Comparison of ENCODE assay signal across 15 mouse cellular contexts in genomic region chr17:47703556-47703955, GRCm38 (mm10). TPM values are rescaled to one million over a fixed set of nuclear protein-coding genes. Genes with fewer than 3 reads are reported as not detected.
DNase-seq lines count a peak whose midpoint lies in the region; ATAC-seq and TF ChIP-seq lines count a peak whose summit lies in the region.
"Had no signal": no experiment of that assay in that cellular context is flagged by ENCODE, and none has a peak within 500 bp of the region (broad histone marks: within the 10 kb centered on the region; RNA-seq: fewer than 3 reads in every experiment).

No protein-coding gene starts in this region.

- H3K4me1 ChIP-seq in forebrain, embryonic 10.5 days: peaks cover 25% of the 10 kb centered on the region
- H3K4me1 ChIP-seq in forebrain, embryonic 16.5 days (replicated peaks; ENCODE audit: control insufficient read depth, insufficient read depth, low read length): no peaks in the 10 kb centered on the region
- H3K4me1 ChIP-seq in kidney, embryonic 14.5 days (ENCODE audit: control insufficient read depth, insufficient read depth, low read length): peaks cover 6% of the 10 kb centered on the region; the same call in 1 of the 2 replicates
- peaks cover 10% of the 10 kb centered on the region for H3K4me1 ChIP-seq in testis, adult 2 months (ENCODE audit: control insufficient read depth, insufficient read depth, low read length)
- no peaks in the 10 kb centered on the region for H3K4me1 ChIP-seq in neural tube, embryonic 11.5 days (ENCODE audit: control insufficient read depth, insufficient read depth, low read length)
- H3K4me1 ChIP-seq: hindbrain, embryonic 15.5 days; liver, embryonic 12.5 days had no signal

- no peak for DNase-seq in forebrain, embryonic 10.5 days (ENCODE audit: extremely low spot score, low spot score)
- no peak for DNase-seq in kidney, adult 18-20 months
- DNase-seq in testis, postnatal 10 days (ENCODE audit: low spot score): no peak
- DNase-seq in neural tube, embryonic 11.5 days (ENCODE audit: low spot score): no peak
- no peak for DNase-seq in right cerebral cortex, adult 18-20 months
- DNase-seq: cerebellum, postnatal 25 days; heart, adult 18-20 months; kidney, adult 2 months; kidney, postnatal 36 days had no signal

- no peak overlapping the region for H3K4me2 ChIP-seq in forebrain, embryonic 16.5 days (ENCODE audit: low read length)
- no peak overlapping the region for H3K4me2 ChIP-seq in kidney, embryonic 14.5 days (replicated peaks; ENCODE audit: low read depth, low read length)
- H3K4me2 ChIP-seq in neural tube, embryonic 11.5 days (ENCODE audit: low read depth): no peak overlapping the region
- H3K4me2 ChIP-seq: hindbrain, embryonic 15.5 days; liver, embryonic 12.5 days had no signal

- no peak for TF ChIP-seq POLR2A in testis, adult 2 months (IDR thresholded peaks at IDR 0.05; ENCODE audit: control insufficient read depth, low read depth, low read length)

- WGBS in forebrain, embryonic 10.5 days: 30% methylated on average over 20 of the region's 20 CpGs
- WGBS in forebrain, embryonic 16.5 days: 29% methylated on average over 19 of the region's 20 CpGs
- 31% methylated on average over 18 of the region's 20 CpGs for WGBS in kidney, embryonic 14.5 days
- WGBS in neural tube, embryonic 11.5 days: 18% methylated on average over 20 of the region's 20 CpGs

- peak overlapping the region; percentile 20 for H3K4me3 ChIP-seq in forebrain, embryonic 10.5 days
- no peak overlapping the region for H3K4me3 ChIP-seq in forebrain, embryonic 16.5 days (replicated peaks; ENCODE audit: low read length)
- H3K4me3 ChIP-seq in kidney, embryonic 14.5 days (ENCODE audit: low read length): no peak overlapping the region
- H3K4me3 ChIP-seq in testis, adult 2 months (ENCODE audit: control insufficient read depth, low read depth, low read length): peak overlapping the region; percentile 60
- no peak overlapping the region for H3K4me3 ChIP-seq in neural tube, embryonic 11.5 days (ENCODE audit: low read depth, low read length)
- H3K4me3 ChIP-seq: hindbrain, embryonic 15.5 days; liver, embryonic 12.5 days had no signal

- H3K9me3 ChIP-seq in forebrain, embryonic 10.5 days: no peaks in the 10 kb centered on the region
- H3K9me3 ChIP-seq in forebrain, embryonic 16.5 days (ENCODE audit: control insufficient read depth, low read length): no peaks in the 10 kb centered on the region
- H3K9me3 ChIP-seq in kidney, embryonic 14.5 days (ENCODE audit: control insufficient read depth, low read length): no peaks in the 10 kb centered on the region
- no peaks in the 10 kb centered on the region for H3K9me3 ChIP-seq in neural tube, embryonic 11.5 days (ENCODE audit: control insufficient read depth, low read length)
- H3K9me3 ChIP-seq: hindbrain, embryonic 15.5 days; liver, embryonic 12.5 days had no signal

- no peak for TF ChIP-seq CTCF in testis, adult 2 months (IDR thresholded peaks at IDR 0.05; ENCODE audit: control insufficient read depth, insufficient read depth, insufficient replicate concordance, low read depth, low read length)

- 0 out of 2 replicates have a peak overlapping the region, but pooled peaks have one; percentile 58 for H3K27ac ChIP-seq in forebrain, embryonic 10.5 days
- H3K27ac ChIP-seq in forebrain, embryonic 16.5 days (ENCODE audit: low read length): no peak overlapping the region
- no peak overlapping the region for H3K27ac ChIP-seq in kidney, embryonic 14.5 days (ENCODE audit: low read depth, low read length)
- no peak overlapping the region for H3K27ac ChIP-seq in testis, adult 2 months (ENCODE audit: control insufficient read depth, insufficient read depth, low read depth, low read length)
- no peak overlapping the region for H3K27ac ChIP-seq in neural tube, embryonic 11.5 days (ENCODE audit: low read depth, low read length)
- H3K27ac ChIP-seq: hindbrain, embryonic 15.5 days; liver, embryonic 12.5 days had no signal

- ATAC-seq in forebrain, embryonic 16.5 days: no peak
- ATAC-seq in kidney, embryonic 14.5 days (ENCODE audit: low FRiP score, low TSS enrichment): no peak
- no peak for ATAC-seq in neural tube, embryonic 11.5 days (ENCODE audit: insufficient read depth, low FRiP score, low TSS enrichment)
- ATAC-seq: forebrain, embryonic 14.5 days; liver, embryonic 12.5 days had no signal

- peaks cover 50% of the 10 kb centered on the region for H3K27me3 ChIP-seq in forebrain, embryonic 10.5 days (ENCODE audit: poor library complexity, severe bottlenecking)
- H3K27me3 ChIP-seq in forebrain, embryonic 16.5 days (replicated peaks; ENCODE audit: control insufficient read depth, insufficient read depth, low read length): no peaks in the 10 kb centered on the region
- peaks cover 3% of the 10 kb centered on the region; the same call in 1 of the 2 replicates for H3K27me3 ChIP-seq in kidney, embryonic 14.5 days (ENCODE audit: control insufficient read depth, insufficient read depth, low read length)
- H3K27me3 ChIP-seq in testis, adult 2 months (ENCODE audit: control insufficient read depth, insufficient read depth, low read length): no peaks in the 10 kb centered on the region
- peaks cover 7% of the 10 kb centered on the region; the same call in 1 of the 2 replicates for H3K27me3 ChIP-seq in neural tube, embryonic 11.5 days (ENCODE audit: control insufficient read depth, insufficient read depth, low read length)

- H3K9ac ChIP-seq in forebrain, embryonic 16.5 days (replicated peaks; ENCODE audit: low read depth, low read length): no peak overlapping the region
- H3K9ac ChIP-seq in kidney, embryonic 14.5 days (ENCODE audit: low read depth, low read length): 0 out of 2 replicates have a peak overlapping the region, but pooled peaks have one; percentile 12
- peak overlapping the region; percentile 18; the same call in 1 of the 2 replicates for H3K9ac ChIP-seq in neural tube, embryonic 11.5 days (ENCODE audit: low read length)
- H3K9ac ChIP-seq: hindbrain, embryonic 15.5 days; liver, embryonic 12.5 days had no signal

- H3K36me3 ChIP-seq in forebrain, embryonic 10.5 days (replicated peaks): peaks cover 57% of the 10 kb centered on the region
- no peaks in the 10 kb centered on the region for H3K36me3 ChIP-seq in forebrain, embryonic 16.5 days (ENCODE audit: control insufficient read depth, insufficient read depth)
- H3K36me3 ChIP-seq in kidney, embryonic 14.5 days (ENCODE audit: control insufficient read depth, insufficient read depth, low read length): peaks cover 20% of the 10 kb centered on the region; the same call in 1 of the 2 replicates
- H3K36me3 ChIP-seq in testis, adult 2 months (ENCODE audit: control insufficient read depth, insufficient read depth, low read length): no peaks in the 10 kb centered on the region
- H3K36me3 ChIP-seq in neural tube, embryonic 11.5 days (ENCODE audit: control insufficient read depth, insufficient read depth, low read length): no peaks in the 10 kb centered on the region
- H3K36me3 ChIP-seq: liver, embryonic 12.5 days had no signal

RNA-seq across cellular contexts. Expression of gene Prickle4, which starts 9.0 kb away (rescaled TPM):
- polyA plus RNA-seq in forebrain, embryonic 10.5 days (2016; fragmentation: Nextera tagmentation; extraction: Ambion mirVana): 0.70 and 0.90 TPM in 2 replicates
- polyA plus RNA-seq in forebrain, embryonic 16.5 days (2015; fragmentation: Nextera tagmentation; extraction: Ambion mirVana): 0.54 and 1.0 TPM in 2 replicates
- polyA plus RNA-seq in kidney, embryonic 14.5 days (2014; fragmentation: Nextera tagmentation; extraction: Ambion mirVana): 0.99 and 1.3 TPM in 2 replicates
- 2.7 and 3.4 TPM in 2 replicates for polyA plus RNA-seq in testis, adult 2 months (2012; rRNA removed)
- polyA plus RNA-seq in neural tube, embryonic 11.5 days (2014; fragmentation: Nextera tagmentation; extraction: Ambion mirVana): 0.84 and 2.7 TPM in 2 replicates
- polyA plus RNA-seq: liver, embryonic 12.5 days had no signal

RNA-seq across cellular contexts. Expression of gene Gm21981, which starts 9.3 kb away (rescaled TPM):
- polyA plus RNA-seq in forebrain, embryonic 10.5 days (2016; fragmentation: Nextera tagmentation; extraction: Ambion mirVana): 0.14 and 0.22 TPM in 2 replicates
- 0.48 and 0.60 TPM in 2 replicates for polyA plus RNA-seq in forebrain, embryonic 16.5 days (2015; fragmentation: Nextera tagmentation; extraction: Ambion mirVana)
- polyA plus RNA-seq in kidney, embryonic 14.5 days (2014; fragmentation: Nextera tagmentation; extraction: Ambion mirVana): 0.55 and 1.2 TPM in 2 replicates
- polyA plus RNA-seq in testis, adult 2 months (2012; rRNA removed): 0.95 and 0.96 TPM in 2 replicates
- 1.8 and 2.7 TPM in 2 replicates for polyA plus RNA-seq in neural tube, embryonic 11.5 days (2014; fragmentation: Nextera tagmentation; extraction: Ambion mirVana)

RNA-seq across cellular contexts. Expression of gene Frs3, which starts 14.7 kb away (rescaled TPM):
- polyA plus RNA-seq in forebrain, embryonic 10.5 days (2016; fragmentation: Nextera tagmentation; extraction: Ambion mirVana): 7.5 and 8.6 TPM in 2 replicates
- polyA plus RNA-seq in forebrain, embryonic 16.5 days (2015; fragmentation: Nextera tagmentation; extraction: Ambion mirVana): 21.3 and 27.1 TPM in 2 replicates
- polyA plus RNA-seq in kidney, embryonic 14.5 days (2014; fragmentation: Nextera tagmentation; extraction: Ambion mirVana): 2.9 and 4.6 TPM in 2 replicates
- polyA plus RNA-seq in testis, adult 2 months (2012; rRNA removed): 31.4 and 34.1 TPM in 2 replicates
- 8.6 and 12.1 TPM in 2 replicates for polyA plus RNA-seq in neural tube, embryonic 11.5 days (2014; fragmentation: Nextera tagmentation; extraction: Ambion mirVana)

RNA-seq across cellular contexts. Expression of gene Tomm6, which starts 15.4 kb away (rescaled TPM):
- polyA plus RNA-seq in forebrain, embryonic 10.5 days (2016; fragmentation: Nextera tagmentation; extraction: Ambion mirVana): 362 and 379 TPM in 2 replicates
- polyA plus RNA-seq in forebrain, embryonic 16.5 days (2015; fragmentation: Nextera tagmentation; extraction: Ambion mirVana): 228 and 241 TPM in 2 replicates
- 415 and 493 TPM in 2 replicates for polyA plus RNA-seq in kidney, embryonic 14.5 days (2014; fragmentation: Nextera tagmentation; extraction: Ambion mirVana)
- 93.7 and 96.8 TPM in 2 replicates for polyA plus RNA-seq in testis, adult 2 months (2012; rRNA removed)
- 333 and 346 TPM in 2 replicates for polyA plus RNA-seq in neural tube, embryonic 11.5 days (2014; fragmentation: Nextera tagmentation; extraction: Ambion mirVana)

RNA-seq across cellular contexts. Expression of gene Pgc, which starts 23.1 kb away (rescaled TPM):
- not detected in 2 replicates for polyA plus RNA-seq in forebrain, embryonic 10.5 days (2016; fragmentation: Nextera tagmentation; extraction: Ambion mirVana)
- polyA plus RNA-seq in forebrain, embryonic 16.5 days (2015; fragmentation: Nextera tagmentation; extraction: Ambion mirVana): not detected in 2 replicates
- not detected in 2 replicates for polyA plus RNA-seq in kidney, embryonic 14.5 days (2014; fragmentation: Nextera tagmentation; extraction: Ambion mirVana)
- polyA plus RNA-seq in testis, adult 2 months (2012; rRNA removed): 0.32 and 0.57 TPM in 2 replicates
- polyA plus RNA-seq in neural tube, embryonic 11.5 days (2014; fragmentation: Nextera tagmentation; extraction: Ambion mirVana): not detected in 2 replicates
- polyA plus RNA-seq: forebrain, embryonic 14.5 days; liver, embryonic 12.5 days had no signal

Comparison
In these comparisons a context has a peak if more than half of its experiments do, and no peak if none do; other contexts are left out.
1. H3K4me3 ChIP-seq: peak in forebrain, embryonic 10.5 days (single experiment) and testis, adult 2 months (single experiment); none in forebrain, embryonic 16.5 days (single experiment), kidney, embryonic 14.5 days (single experiment) and neural tube, embryonic 11.5 days (single experiment).